Mouse (Mus musculus) stomach, postnatal 0 days (tissue): ENCODE data around the gene Ssbp4. TPM values are rescaled to one million over a fixed set of nuclear protein-coding genes. Genes with fewer than 3 reads are reported as not detected.

Experiments
- ATAC-seq: fragments of 200-750 bp; cut with Nextera tagmentation; 2 replicates; pipeline ENCODE4 v1.8.0; 2017; ENCODE audit not compliant: low FRiP score, low TSS enrichment
- DNase-seq: peaks from one replicate; pipeline ENCODE4 v3.0.0-alpha.2; 2016; ENCODE audit warnings: low spot score
- H3K27ac ChIP-seq: fragments of 300-500 bp; sonication (generic); replicated peaks from 2 replicates; pipeline ENCODE4 v1.5.1; 2014; ENCODE audit warnings: mild to moderate bottlenecking, control low read depth
- H3K27me3 ChIP-seq: fragments of 300-500 bp; sonication (generic); 2 replicates; pipeline ENCODE4 v1.6.1; 2014; ENCODE audit warnings: low read length; ENCODE audit not compliant: control insufficient read depth, insufficient read depth
- H3K36me3 ChIP-seq: fragments of 300-500 bp; sonication (generic); 2 replicates; pipeline ENCODE4 v1.6.1; 2014; ENCODE audit warnings: low read length, mixed read lengths; ENCODE audit not compliant: control insufficient read depth, insufficient read depth
- H3K4me1 ChIP-seq: fragments of 300-500 bp; sonication (generic); replicated peaks from 2 replicates; pipeline ENCODE4 v1.6.1; 2014; ENCODE audit warnings: antibody characterized with exemption; ENCODE audit not compliant: control insufficient read depth, insufficient read depth
- H3K4me2 ChIP-seq: fragments of 300-500 bp; sonication (generic); replicated peaks from 2 replicates; pipeline ENCODE4 v1.6.1; 2014; ENCODE audit warnings: low read depth, mild to moderate bottlenecking, control low read depth, moderate library complexity
- H3K4me3 ChIP-seq: fragments of 300-500 bp; sonication (generic); 2 replicates; pipeline ENCODE4 v1.5.1; 2014; ENCODE audit warnings: low read depth, low read length, control low read depth
- H3K9ac ChIP-seq: fragments of 300-500 bp; sonication (generic); 2 replicates; pipeline ENCODE4 v1.6.1; 2014; ENCODE audit warnings: mild to moderate bottlenecking, low read length, control low read depth, mixed read lengths
- H3K9me3 ChIP-seq: fragments of 300-500 bp; sonication (generic); 2 replicates; pipeline ENCODE4 v1.6.1; 2016; ENCODE audit warnings: low read length; ENCODE audit not compliant: control insufficient read depth
- CTCF ChIP-seq: IDR thresholded peaks from 2 replicates; pipeline ENCODE4 v1.5.1; 2016; ENCODE audit warnings: antibody characterized with exemption, low read depth, mild to moderate bottlenecking, moderate library complexity
- EP300 ChIP-seq: optimal IDR thresholded peaks from 2 replicates; pipeline ENCODE3; 2016; ENCODE audit warnings: antibody characterized with exemption
- WGBS: fragments of 180-500 bp; shearing (Covaris S2); extraction: QIAGEN DNeasy Blood & Tissue Kit; methylation state at CpG from one replicate; pipeline ENCODE4 v1.1.7; 2014; 5-methylcytosine and 5-hydroxymethylcytosine counted together
- polyA plus RNA-seq: library from polyadenylated mRNA; unstranded; fragments of >200 nt; fragmentation: Nextera tagmentation; extraction: Ambion mirVana; gene quantifications from 2 replicates; pipeline ENCODE4 v1.2.1, GENCODE M21; 2015

Ssbp4 gene
- polyA plus RNA-seq, 1 experiment from 2014 or later = 66.7 TPM

- no peak overlapping the region for H3K27ac ChIP-seq
- 0 out of 2 replicates have a peak, but pooled peaks cover 2% of the 10 kb centered on the region for H3K4me1 ChIP-seq
- H3K36me3 ChIP-seq = no peaks in the 10 kb centered on the region; the same call in 1 of the 2 replicates
- ATAC-seq (no peak), DNase-seq (no peak)
- H3K27me3 ChIP-seq = no peaks in the 10 kb centered on the region
- H3K4me2 ChIP-seq = no peak overlapping the region
- no peak overlapping the region for H3K4me3 ChIP-seq
- 80% methylated on average over 6 of the region's 6 CpGs for WGBS
- no peak overlapping the region for H3K9ac ChIP-seq
- no peaks in the 10 kb centered on the region for H3K9me3 ChIP-seq
- TF ChIP-seq CTCF = no peak
- no peak for TF ChIP-seq EP300
Observed at GRCm38 (mm10) chr8:70547762-70548161, 60.9 kb downstream of the Ssbp4 start.

Other genes with a start within 250 kb of the Ssbp4 start
- 0.15 and 0.42 TPM in 2 replicates for gene Comp, start 235.3 kb downstream of the Ssbp4 start, polyA plus RNA-seq
- 8.0 and 8.4 TPM in 2 replicates for gene Crtc1, start 169.3 kb downstream of the Ssbp4 start, polyA plus RNA-seq
- gene Klhl26, start 131.9 kb downstream of the Ssbp4 start, polyA plus RNA-seq = 10.4 and 12.4 TPM in 2 replicates
- gene Tmem59l, start 121.5 kb downstream of the Ssbp4 start, polyA plus RNA-seq = 2.4 and 2.8 TPM in 2 replicates
- gene Crlf1, start 115.7 kb downstream of the Ssbp4 start, polyA plus RNA-seq = 5.8 and 6.5 TPM in 2 replicates
- 119 and 122 TPM in 2 replicates for gene Rex1bd, start 102.1 kb downstream of the Ssbp4 start, polyA plus RNA-seq
- 951 and 966 TPM in 2 replicates for gene Uba52, start 98.1 kb downstream of the Ssbp4 start, polyA plus RNA-seq
- 179 and 188 TPM in 2 replicates for gene Fkbp8, start 81.1 kb downstream of the Ssbp4 start, polyA plus RNA-seq
- 47.1 and 54.6 TPM in 2 replicates for gene Kxd1, start 80.9 kb downstream of the Ssbp4 start, polyA plus RNA-seq
- 11.1 and 13.5 TPM in 2 replicates for gene Ell, start 69.4 kb downstream of the Ssbp4 start, polyA plus RNA-seq
- gene Isyna1, start 14.5 kb downstream of the Ssbp4 start, polyA plus RNA-seq = 37.4 and 39.3 TPM in 2 replicates
- 2.3 and 2.7 TPM in 2 replicates for gene Lrrc25, start 7.3 kb upstream of the Ssbp4 start, polyA plus RNA-seq
- gene Gdf15, start 23.6 kb upstream of the Ssbp4 start, polyA plus RNA-seq = 0.30 and 0.33 TPM in 2 replicates
- gene Pgpep1, start 51.5 kb upstream of the Ssbp4 start, polyA plus RNA-seq = 23.3 and 25.2 TPM in 2 replicates
- gene Lsm4, start 64.4 kb upstream of the Ssbp4 start, polyA plus RNA-seq = 141 and 147 TPM in 2 replicates
- 78.3 and 108 TPM in 2 replicates for gene Jund, start 90.1 kb upstream of the Ssbp4 start, polyA plus RNA-seq
- gene Iqcn, start 94.6 kb upstream of the Ssbp4 start, polyA plus RNA-seq = 0.05 TPM in 1 of 2 replicates, not detected in the other
- gene Gm3336, start 109.7 kb upstream of the Ssbp4 start, polyA plus RNA-seq = 29.7 and 32.2 TPM in 2 replicates
- gene Pde4c, start 114.8 kb upstream of the Ssbp4 start, polyA plus RNA-seq = 0.27 and 0.35 TPM in 2 replicates
- 18.9 and 19.0 TPM in 2 replicates for gene Rab3a, start 145.8 kb upstream of the Ssbp4 start, polyA plus RNA-seq
- gene Mpv17l2, start 152.1 kb upstream of the Ssbp4 start, polyA plus RNA-seq = 77.3 and 80.1 TPM in 2 replicates
- gene Pik3r2, start 167.8 kb upstream of the Ssbp4 start, polyA plus RNA-seq = 36.8 and 39.0 TPM in 2 replicates
- 5.6 and 5.7 TPM in 2 replicates for gene Mast3, start 196.2 kb upstream of the Ssbp4 start, polyA plus RNA-seq
- 0.19 and 0.29 TPM in 2 replicates for gene Il12rb1, start 199.6 kb upstream of the Ssbp4 start, polyA plus RNA-seq
- gene Arrdc2, start 230.8 kb upstream of the Ssbp4 start, polyA plus RNA-seq = 6.6 and 6.8 TPM in 2 replicates